Mouse (Mus musculus) heart, postnatal 4 days (tissue): ENCODE data around the gene Gpr183. TPM values are rescaled to one million over a fixed set of nuclear protein-coding genes. Genes with fewer than 3 reads are reported as not detected.

Source experiments
- DNase-seq: peaks from one replicate; pipeline ENCODE4 v3.0.0; 2021
- total RNA-seq, 2 experiments: library from RNA; stranded (reverse); gene quantifications; 2 replicates each; pipeline ENCODE4 v1.2.3; 2021

Gene Gpr183
- total RNA-seq, 2 experiments from 2014 or later: 2.8 to 3.3 TPM

DNA sequence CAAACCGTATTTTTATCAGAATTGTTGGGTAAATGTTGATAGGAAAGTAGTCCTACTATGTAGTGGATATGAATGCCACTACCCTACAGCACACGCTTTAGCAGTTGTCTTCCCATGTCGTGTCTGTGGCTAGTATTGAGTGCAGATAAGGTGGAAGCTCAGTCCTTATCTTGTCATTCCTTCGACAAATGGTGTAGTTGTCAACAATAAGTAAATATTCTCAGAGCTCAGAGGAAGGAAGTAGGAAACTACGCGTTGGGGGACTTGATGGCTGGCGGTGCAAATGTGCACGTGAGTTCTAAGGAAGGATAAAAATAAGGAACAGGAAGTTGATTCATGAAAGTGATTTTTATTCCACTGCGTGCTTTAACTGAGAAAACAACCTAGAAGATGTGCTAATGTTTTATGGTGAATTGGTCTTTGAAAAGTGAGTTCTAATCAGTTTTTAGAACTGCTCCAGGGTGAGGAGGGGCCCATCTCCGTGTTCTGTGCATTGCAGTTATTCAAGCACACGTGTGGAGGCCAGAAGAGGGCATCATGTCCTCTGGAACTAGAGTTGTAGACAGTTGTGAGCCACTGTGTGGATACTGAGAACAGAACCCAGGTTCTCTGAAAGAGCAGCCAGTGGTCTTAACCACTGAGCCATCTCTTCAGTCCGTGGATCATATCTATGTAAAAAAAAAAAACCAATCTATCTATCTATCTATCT, 35.6 kb downstream of the Gpr183 start:
- DNase-seq: no peak

DNA sequence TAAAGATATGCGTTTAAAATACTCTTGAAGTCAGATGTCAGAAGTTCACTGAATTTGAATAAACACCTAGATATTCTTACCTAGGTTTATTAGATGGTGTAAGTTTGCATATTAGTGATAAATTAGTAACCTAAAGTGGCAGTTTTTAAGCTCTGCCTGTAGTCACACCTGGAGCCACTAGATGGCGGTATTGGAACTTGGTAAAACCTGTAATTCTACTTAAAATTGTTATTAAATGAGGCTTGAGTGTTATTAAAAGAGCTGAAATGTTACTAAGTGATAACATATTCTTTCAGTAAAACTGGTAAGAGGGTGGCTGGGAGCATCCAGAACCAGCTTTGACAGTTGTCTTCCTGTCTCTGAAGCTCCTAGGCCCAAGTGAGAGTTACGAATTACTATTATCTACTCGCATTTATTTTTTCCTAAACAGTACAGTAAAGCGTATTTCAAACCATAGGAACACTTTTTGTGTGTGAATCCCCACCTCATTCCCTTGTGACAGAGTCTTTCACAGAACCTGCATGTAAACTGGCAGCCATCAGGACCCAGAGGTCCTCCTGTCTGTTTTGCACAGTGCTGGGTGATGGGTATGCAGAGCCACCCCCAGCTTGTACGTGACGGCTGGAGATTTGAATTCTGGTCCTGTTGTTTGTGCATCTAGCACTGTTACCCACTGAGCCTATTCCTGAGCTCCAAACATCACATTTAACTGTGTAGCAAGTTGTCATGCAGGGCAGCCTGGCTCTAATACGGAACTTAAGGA, 36.4 kb downstream of the Gpr183 start:
- peak; percentile 70 for DNase-seq

GRCm38 (mm10) chr14:121927451-121927850, 37.5 kb downstream of the Gpr183 start:
- no peak for DNase-seq

- DNase-seq: no peak
Observed at GRCm38 (mm10) chr14:121926901-121927300, 38.1 kb downstream of the Gpr183 start.

DNA sequence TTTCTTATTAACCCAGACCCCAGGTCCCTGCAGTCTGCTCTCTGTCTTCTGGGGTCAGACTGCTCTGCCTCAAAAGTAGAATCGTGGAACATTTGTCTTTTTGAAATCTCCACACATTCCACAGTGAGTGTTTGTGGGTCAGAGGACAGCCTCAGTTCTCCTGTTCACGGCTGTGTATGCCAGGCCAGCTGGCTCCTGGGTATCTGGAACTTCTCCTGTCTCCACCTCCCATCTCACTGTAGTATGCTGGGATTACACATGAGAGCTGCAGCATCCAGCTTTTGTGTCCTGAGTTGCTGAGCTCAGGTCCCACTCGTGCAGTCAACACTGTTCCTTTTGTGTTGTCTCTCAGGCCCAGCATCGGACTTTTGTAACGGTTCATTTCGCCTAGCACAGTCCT, 40.1 kb downstream of the Gpr183 start:
- DNase-seq: no peak

DNA sequence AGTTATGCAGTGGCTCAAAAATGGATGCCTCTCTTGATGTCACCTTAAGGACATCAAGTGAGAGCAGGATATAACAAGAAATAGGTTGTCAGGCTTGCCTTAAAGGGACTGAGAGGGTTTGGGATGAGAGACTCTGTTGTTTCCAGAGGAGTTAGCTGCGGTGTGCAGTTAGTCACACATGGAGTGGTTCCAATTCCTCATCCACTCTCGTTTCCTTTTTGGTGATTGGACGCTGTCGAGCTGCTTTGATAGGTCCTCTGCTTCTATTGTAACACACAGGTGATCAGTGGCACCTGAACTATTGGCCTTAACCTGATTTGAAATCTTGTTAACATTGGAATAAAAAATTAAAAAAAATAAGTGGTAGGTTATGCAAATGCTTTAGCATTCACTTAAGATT, 42.3 kb downstream of the Gpr183 start:
- DNase-seq: no peak

DNA sequence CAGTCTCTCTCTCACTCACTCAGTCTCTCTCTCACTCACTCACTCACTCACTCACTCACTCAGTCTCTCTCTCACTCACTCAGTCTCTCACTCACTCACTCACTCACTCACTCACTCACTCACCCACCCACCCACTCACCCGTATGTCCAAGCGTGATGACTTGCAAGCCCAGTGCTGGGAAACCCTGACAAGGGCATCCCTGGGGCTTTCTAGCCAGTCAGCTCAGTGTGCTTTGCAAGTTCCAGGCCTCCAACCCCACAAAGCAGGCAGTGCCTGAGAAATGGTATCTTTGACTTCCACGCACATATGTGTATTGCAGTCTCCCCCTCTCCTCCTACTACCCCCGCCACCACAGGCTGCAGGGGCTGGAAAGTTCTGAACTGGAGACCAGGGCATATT, 43.0 kb downstream of the Gpr183 start:
- DNase-seq: no peak

- DNase-seq: peak; percentile 40
Observed at GRCm38 (mm10) chr14:121920511-121921124, 44.4 kb downstream of the Gpr183 start.

- no peak for DNase-seq
Observed at GRCm38 (mm10) chr14:121919752-121920151, 45.2 kb downstream of the Gpr183 start.

GRCm38 (mm10) chr14:121918266-121918665, 46.7 kb downstream of the Gpr183 start:
- DNase-seq: no peak

GRCm38 (mm10) chr14:121916311-121917094, 48.5 kb downstream of the Gpr183 start:
- no peak for DNase-seq

DNA sequence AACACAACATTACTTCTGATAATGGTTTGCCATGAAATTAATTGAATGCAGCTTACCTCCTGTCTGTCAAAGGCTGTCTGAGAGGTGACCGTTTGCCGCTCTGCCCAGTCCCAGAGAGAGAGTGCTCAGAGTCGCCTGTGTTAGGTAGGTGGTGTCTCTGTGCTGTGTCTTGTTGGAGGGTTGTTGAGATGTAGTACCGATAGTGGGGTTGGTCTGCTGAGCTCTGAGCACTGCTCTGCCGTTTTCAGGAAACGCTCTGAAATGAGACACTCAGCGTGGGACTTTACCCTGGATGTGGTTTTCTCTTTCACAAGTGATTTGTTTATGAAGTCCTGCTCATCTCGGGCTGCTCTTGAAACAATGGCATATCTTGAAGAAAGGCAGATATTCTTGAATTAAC, 49.4 kb downstream of the Gpr183 start, which contains the start of gene Gpr18:
Gene Gpr18, minus strand, starts transcription at position 161 of the 400 bp plus-strand sequence.
- DNase-seq: no peak

GRCm38 (mm10) chr14:121915143-121915542, 49.9 kb downstream of the Gpr183 start:
- DNase-seq: no peak

- DNase-seq: no peak
Observed at GRCm38 (mm10) chr14:121912501-121912900, 52.5 kb downstream of the Gpr183 start.

DNA sequence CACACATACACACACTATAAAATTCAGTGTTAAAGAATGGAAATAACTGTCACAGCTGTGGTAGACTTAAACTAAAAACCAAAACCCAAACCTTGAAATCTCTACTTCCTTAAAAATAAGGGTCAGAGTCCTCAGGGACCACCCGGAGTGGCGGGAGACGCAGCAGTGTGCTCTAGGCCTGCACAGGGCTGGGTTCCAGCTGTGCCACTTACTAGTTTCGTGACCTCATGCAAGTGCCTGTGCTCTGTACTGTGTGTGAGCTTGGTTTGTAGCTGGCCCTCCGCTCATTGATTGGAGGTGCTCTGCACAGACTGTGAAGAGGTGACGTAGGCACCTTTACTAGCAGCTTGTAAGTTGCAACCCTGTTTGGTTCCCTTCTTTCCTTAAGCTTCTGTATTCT, 55.1 kb downstream of the Gpr183 start:
- DNase-seq: no peak

GRCm38 (mm10) chr14:121906992-121907681, 57.9 kb downstream of the Gpr183 start:
- DNase-seq: no peak

GRCm38 (mm10) chr14:121906341-121906991, 58.5 kb downstream of the Gpr183 start:
- DNase-seq: no peak

DNA sequence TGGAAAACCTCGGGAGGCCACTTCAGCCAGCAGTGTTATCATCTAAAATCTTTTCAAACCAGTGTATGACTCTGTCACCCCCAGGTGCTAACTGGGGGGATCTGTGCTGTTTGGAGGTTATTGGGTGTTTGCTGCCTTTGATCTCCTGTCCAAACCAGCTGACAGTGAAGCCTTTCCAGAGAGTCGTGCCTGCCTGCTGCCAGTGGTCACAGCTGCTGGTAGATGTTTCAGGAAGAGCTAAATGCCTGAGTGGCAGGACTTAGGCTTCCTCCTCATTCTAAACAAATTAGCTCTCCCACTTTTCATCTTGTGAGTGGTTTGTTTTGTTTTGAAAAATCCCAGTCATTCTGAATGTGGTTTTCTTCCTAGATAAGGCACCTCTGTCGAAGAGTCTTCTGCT, 60.2 kb downstream of the Gpr183 start:
- DNase-seq: no peak

GRCm38 (mm10) chr14:121903381-121903876, 61.6 kb downstream of the Gpr183 start:
- DNase-seq: no peak
